Mouse (Mus musculus) embryo, embryonic 11 days (tissue): ENCODE measurements at regions not wholly inside any gene's neighbourhood (a gene's known extent, or its start where the extent isn't known, plus 50 kb on each side); places are given as distances from the start of the nearest gene placed in this dataset.

Source experiments
- DNase-seq: peaks from one replicate; pipeline ENCODE4 v3.0.0-alpha.2; 2015

DNA sequence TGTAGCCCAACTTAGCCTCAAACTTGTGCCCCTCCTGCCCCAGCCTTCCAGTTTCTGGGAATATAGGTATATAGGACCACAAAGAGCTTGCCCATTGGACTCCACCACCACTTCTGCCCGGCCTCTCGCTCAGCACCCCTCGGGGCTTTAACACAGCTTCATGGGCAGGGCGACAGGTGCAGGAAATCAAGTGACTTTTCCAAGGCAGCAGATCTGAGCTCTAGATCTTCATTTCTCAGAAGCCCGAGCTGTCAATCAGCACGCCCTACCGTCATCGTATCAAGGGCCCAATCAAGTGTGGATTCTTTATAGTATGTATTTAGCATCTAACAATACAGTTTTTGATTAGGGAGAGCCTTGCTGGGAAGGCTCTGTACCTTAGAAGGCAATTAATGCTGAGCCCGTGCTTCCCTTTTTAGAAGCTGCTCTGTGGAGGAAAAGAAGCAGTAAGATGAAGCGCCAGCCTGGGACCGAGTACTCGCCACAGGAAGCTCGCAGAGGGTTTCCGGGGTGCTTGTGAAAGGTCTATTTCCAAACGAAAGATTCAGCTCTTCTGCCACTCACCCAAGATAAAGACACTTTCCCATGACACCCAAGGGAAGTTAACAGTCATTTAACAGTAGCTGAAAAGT is 56.9 kb upstream of the E2f3 start:
- no peak for DNase-seq

DNA sequence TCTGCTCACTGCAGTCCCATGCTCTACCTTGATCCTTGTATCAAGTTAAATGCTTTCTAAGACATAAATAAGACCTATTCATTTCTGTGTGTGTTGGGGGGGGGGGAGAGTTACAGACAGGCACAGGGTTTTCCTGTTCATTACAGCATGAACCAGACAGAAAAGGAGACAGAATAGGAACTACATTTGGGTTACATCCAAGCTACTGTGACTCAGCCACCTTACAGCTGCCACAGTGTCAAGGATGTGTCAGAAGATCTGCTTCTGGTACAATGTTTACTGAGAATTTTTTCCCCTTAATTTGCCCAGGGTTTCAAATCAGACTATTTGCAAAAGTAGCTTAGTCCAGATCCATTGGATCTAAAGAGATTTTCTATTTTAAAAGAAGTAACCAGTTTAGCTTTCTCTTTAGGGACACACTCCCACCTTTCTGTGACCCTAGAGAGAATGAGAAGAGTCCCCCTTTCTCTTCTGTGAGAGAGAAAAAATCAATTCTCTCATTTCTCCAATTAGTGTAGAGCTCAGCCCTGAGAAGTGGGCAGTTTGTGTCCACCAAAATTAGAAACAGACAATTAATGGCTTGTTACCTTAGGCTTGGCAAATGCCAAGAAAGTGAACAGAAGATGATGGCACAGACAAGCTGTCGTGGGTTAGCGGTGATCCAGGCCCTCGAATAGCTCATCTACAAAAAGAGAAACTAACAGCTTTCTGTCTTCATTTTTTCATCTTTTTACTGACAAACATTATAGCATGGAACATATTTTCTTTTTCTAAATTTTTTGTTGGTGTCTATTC is 55.8 kb upstream of the E2f3 start:
- no peak for DNase-seq

DNA sequence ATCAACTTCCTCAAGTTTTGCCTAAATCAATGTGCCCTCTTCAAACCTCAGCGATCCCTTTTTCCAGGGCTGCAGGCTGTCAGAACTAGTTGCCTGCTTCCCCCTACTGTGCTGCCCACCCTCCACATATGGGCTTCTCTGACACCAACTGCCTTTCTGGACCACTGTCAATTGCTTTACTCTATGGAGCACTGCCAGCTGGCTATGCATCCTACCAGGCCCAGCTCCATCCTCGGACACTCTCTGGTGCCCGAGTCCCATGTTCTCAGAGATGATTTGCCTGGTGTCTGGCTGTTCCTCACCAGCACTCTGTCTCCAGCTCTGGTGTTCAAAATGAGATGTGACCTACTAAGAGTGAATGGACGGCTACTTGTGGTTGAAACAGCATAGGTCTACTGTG is 54.4 kb upstream of the E2f3 start:
- DNase-seq: no peak

DNA sequence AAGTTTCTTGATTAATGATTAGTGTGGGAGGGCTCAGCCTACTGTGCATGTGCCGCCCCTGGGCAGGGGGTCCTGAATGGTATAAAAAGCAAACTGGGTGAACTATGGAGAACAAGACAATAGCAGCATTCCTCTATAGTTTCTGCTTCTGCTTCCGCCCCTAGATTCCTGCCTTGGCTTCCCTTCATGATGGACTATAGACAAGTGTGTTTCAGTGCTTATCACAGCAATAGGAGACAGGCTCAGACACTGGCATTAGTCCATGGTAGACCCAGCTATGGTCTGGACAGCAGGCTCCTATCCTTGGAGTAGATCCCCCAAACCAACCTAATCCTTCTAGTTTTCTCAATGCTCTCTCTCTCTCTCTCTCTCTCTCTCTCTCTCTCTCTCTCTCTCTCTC is 53.9 kb upstream of the E2f3 start:
- no peak for DNase-seq

DNA sequence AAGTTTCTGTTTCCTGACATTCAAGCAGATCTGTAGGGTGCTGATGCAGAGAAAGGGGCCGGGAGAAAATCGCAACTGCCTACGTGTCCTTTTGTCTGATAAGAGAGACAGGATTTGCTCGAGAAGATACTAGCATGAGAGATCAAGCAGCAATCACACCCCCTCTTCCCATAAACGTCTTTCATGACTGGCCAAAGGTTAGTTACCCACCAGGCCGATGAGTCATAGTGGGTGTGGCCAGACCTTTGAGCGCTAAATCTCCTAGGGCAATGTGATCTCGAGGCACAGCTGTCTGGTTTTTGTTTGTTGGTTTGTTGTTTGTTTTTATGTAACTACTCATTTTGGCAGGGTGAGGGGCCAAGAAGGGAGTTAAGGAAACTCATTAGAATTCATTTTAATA is 50.7 kb upstream of the E2f3 start:
- no peak for DNase-seq

DNA sequence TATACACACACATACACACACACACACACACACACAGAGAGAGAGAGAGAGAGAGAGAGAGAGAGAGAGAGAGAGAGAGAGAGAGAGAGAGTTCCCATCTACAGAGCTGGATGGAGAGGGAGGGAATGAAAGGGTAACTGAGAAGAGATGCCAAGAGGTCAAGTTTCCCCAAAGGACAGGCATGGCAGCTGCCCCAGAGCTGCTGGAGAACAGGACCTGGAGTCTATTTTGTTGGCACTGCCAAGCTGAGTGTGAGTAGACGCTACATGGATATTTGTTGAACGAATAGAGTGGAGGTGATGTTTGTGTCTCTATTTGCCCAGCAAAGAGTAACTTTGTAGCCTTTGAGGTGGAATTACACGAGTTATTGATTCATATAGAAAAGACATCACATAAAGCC is 50.2 kb upstream of the E2f3 start:
- no peak for DNase-seq
